Mouse (Mus musculus) forebrain, embryonic 10.5 days (tissue): ENCODE measurements at regions not wholly inside any gene's neighbourhood (a gene's known extent, or its start where the extent isn't known, plus 50 kb on each side); places are given as distances from the start of the nearest gene placed in this dataset.

Experiments used
- DNase-seq: peaks from one replicate; pipeline ENCODE4 v3.0.0-alpha.2; 2017; ENCODE audit warnings: low spot score; ENCODE audit errors: extremely low spot score
- H3K27ac ChIP-seq: fragments of 300-500 bp; sonication (generic); 2 replicates; pipeline ENCODE4 v1.5.1; 2016; ENCODE audit warnings: mild to moderate bottlenecking
- H3K27me3 ChIP-seq: fragments of 300-500 bp; sonication (generic); 2 replicates; pipeline ENCODE4 v1.6.1; 2016; ENCODE audit warnings: mild to moderate bottlenecking; ENCODE audit not compliant: poor library complexity, severe bottlenecking
- H3K36me3 ChIP-seq: fragments of 300-500 bp; sonication (generic); replicated peaks from 2 replicates; pipeline ENCODE4 v1.6.1; 2016; ENCODE audit warnings: mild to moderate bottlenecking, moderate library complexity
- H3K4me1 ChIP-seq: fragments of 300-500 bp; sonication (generic); 2 replicates; pipeline ENCODE4 v1.6.1; 2016
- H3K4me3 ChIP-seq: fragments of 300-500 bp; sonication (generic); 2 replicates; pipeline ENCODE4 v1.5.1; 2016; ENCODE audit warnings: mild to moderate bottlenecking, moderate library complexity
- H3K9me3 ChIP-seq: fragments of 300-500 bp; sonication (generic); 2 replicates; pipeline ENCODE4 v1.6.1; 2016; ENCODE audit warnings: mild to moderate bottlenecking, moderate library complexity
- WGBS: fragments of 180-500 bp; shearing (Covaris S2); methylation state at CpG from one replicate; pipeline ENCODE4 v1.1.7; 2016; 5-methylcytosine and 5-hydroxymethylcytosine counted together

DNA sequence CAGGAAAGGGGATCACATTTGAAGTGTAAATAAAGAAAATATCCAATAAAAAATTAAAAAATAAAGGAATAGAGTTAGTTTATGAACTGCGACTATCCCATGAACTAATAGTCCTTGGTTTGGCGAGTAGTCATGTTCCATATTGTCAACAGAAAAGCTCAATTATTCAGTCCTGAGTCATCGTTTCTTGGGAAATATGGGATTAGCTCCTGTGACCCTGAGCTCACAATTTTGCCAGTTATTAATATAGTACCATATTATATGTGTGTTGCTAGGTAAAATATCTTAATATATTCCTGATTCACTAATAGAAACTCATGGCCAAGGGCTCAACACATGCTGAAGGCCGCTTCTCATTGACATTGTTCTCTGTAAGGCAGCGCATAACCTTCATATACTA lies 126.4 kb upstream of the Ccdc122 start:
- Histone ChIP-seq H3K9me3 (no peaks in the 10 kb centered on the region), H3K27ac (no peak overlapping the region), H3K4me1 (peaks cover 20% of the 10 kb centered on the region), H3K4me3 (no peak overlapping the region), H3K36me3 (no peaks in the 10 kb centered on the region), H3K27me3 (no peaks in the 10 kb centered on the region)
- DNase-seq: no peak
- 90% methylated on average over 5 of the region's 5 CpGs for WGBS

DNA sequence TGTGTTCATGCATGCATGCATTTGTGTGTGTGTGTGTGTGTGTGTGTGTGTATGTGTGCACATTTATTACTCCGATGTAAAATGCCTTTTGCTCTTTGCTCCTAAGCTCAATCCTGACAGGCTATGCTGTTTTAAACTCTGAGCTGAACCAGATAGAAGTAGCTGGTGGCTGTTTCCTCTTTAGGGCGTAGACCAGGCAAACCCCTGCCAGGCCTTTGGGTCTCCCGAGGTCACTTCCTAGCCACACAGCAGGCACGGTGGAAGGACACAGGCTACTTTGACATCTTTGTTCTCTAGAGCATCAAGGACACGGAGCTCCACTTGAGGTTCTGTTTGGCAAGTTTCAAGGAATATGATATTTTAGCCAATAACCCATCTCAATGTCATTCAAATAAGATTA lies 128.6 kb upstream of the Ccdc122 start:
- WGBS: 65% methylated on average over 5 of the region's 5 CpGs

DNA sequence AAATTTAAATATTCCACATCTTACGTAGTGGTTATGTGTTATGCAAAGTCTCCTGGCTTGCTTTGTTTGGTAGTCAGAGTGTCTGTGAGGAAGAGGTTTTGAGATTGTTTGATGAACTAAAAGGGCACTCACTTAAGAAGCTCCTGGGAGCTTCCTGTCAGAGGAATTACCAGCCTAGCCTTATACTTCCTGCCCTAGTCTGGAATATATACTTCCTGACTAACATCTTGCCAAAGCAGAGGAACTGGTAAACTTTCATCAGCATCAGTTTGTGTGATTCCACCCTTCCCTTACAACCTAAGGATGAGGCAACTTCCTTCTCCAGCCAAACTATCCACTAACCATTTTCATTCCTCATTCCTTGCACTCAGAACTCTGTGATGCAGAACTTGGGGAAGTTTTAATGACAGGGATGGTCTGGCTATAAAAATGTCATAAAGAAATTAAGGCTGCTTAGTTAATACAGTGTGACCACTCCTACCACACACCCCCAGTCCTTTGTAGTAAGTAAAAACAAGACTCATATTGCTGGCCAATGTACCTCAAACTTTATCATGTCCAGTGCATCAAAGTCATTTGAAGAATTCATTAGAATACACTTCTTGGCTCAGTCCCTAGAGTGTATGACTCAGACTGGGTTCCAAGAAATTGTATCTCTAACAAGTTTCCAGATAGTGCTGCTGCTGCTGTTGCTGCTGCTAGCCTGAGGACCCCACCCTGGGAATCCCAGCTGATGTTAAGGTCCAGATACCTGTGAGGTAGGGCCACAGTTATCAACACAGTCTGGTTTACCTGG lies 133.4 kb upstream of the Ccdc122 start:
- peaks cover 10% of the 10 kb centered on the region; the same call in 1 of the 2 replicates for H3K4me1 ChIP-seq
- no peak overlapping the region for H3K4me3 ChIP-seq
- no peaks in the 10 kb centered on the region for H3K27me3 ChIP-seq
- no peak for DNase-seq
- H3K9me3 ChIP-seq: no peaks in the 10 kb centered on the region
- H3K36me3 ChIP-seq: no peaks in the 10 kb centered on the region
- 83% methylated on average over 1 of the region's 1 CpGs for WGBS
- no peak overlapping the region for H3K27ac ChIP-seq

More for the DNA sequence above, 128.6 kb upstream of the Ccdc122 start:
- Histone ChIP-seq H3K27me3 (no peaks in the 10 kb centered on the region), H3K27ac (no peak overlapping the region), H3K4me3 (no peak overlapping the region), H3K36me3 (no peaks in the 10 kb centered on the region), H3K9me3 (no peaks in the 10 kb centered on the region), H3K4me1 (peaks cover 18% of the 10 kb centered on the region)
- DNase-seq: no peak

DNA sequence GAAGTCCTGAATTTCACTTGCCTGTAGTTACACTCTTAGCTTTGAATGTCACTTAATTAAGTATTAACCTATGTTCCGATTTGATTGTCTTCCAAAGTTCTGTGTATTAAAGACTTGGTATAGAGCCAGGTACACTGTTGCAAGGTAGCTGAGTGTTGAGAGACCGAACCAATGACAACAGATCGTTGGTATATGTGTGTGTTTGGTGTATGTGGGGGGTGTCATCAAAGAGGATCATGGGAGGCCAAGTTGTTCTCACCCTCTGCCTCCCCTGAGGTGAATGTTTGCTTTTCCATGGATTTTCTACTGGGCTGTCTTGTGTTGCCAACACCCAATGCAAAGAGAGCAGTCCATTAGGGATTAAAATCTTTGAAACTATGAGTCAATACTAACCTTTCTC lies 135.1 kb upstream of the Ccdc122 start:
- no peaks in the 10 kb centered on the region for H3K27me3 ChIP-seq
- no peak overlapping the region for H3K27ac ChIP-seq
- no peaks in the 10 kb centered on the region for H3K36me3 ChIP-seq
- no peak overlapping the region for H3K4me3 ChIP-seq
- peaks cover 5% of the 10 kb centered on the region; the same call in 1 of the 2 replicates for H3K4me1 ChIP-seq
- WGBS: 92% methylated on average over 3 of the region's 3 CpGs
- no peaks in the 10 kb centered on the region for H3K9me3 ChIP-seq
- DNase-seq: no peak

GRCm38 (mm10) chr14:76899331-76899730 lies 137.2 kb upstream of the Ccdc122 start:
- Histone ChIP-seq H3K4me1 (peaks cover 5% of the 10 kb centered on the region; the same call in 1 of the 2 replicates), H3K36me3 (no peaks in the 10 kb centered on the region), H3K9me3 (no peaks in the 10 kb centered on the region), H3K4me3 (no peak overlapping the region), H3K27me3 (no peaks in the 10 kb centered on the region), H3K27ac (no peak overlapping the region)
- WGBS: 41% methylated on average over 3 of the region's 3 CpGs
- no peak for DNase-seq

- 80% methylated on average over 3 of the region's 3 CpGs for WGBS
- Histone ChIP-seq H3K4me1 (peaks cover 23% of the 10 kb centered on the region), H3K27ac (no peak overlapping the region), H3K27me3 (no peaks in the 10 kb centered on the region; the same call in 1 of the 2 replicates), H3K36me3 (no peaks in the 10 kb centered on the region), H3K9me3 (no peaks in the 10 kb centered on the region), H3K4me3 (no peak overlapping the region)
- DNase-seq: no peak
Measured at GRCm38 (mm10) chr14:76887708-76888107, 148.9 kb upstream of the Ccdc122 start.

GRCm38 (mm10) chr14:76887201-76887600 lies 149.4 kb upstream of the Ccdc122 start:
- DNase-seq: no peak
- WGBS: 85% methylated on average over 3 of the region's 3 CpGs
- H3K27me3 ChIP-seq: no peaks in the 10 kb centered on the region; the same call in 1 of the 2 replicates
- H3K4me3 ChIP-seq: no peak overlapping the region
- no peak overlapping the region for H3K27ac ChIP-seq
- peaks cover 28% of the 10 kb centered on the region for H3K4me1 ChIP-seq
- H3K36me3 ChIP-seq: no peaks in the 10 kb centered on the region
- no peaks in the 10 kb centered on the region for H3K9me3 ChIP-seq

DNA sequence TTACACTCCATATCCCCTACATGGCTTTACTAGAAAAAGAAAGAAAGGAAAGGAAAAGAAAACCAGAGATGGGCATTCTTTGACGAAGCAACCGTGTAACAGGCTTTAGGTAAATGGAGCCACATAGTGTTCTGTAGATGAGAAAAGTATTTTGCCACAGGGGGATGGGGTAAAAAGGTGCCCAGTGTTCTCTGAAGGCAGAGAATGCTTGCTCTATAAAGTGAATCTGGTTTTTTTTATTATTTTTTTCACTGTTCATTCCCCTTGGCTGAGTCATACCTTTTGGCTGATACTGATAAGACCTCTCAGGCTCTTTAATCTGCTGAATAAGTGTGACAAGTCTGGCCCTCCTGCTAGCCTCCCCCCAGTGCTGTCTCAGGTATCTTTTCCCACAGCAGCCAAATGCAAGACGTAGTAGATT lies 153.3 kb upstream of the Ccdc122 start:
- H3K36me3 ChIP-seq: no peaks in the 10 kb centered on the region
- DNase-seq: no peak
- peaks cover 32% of the 10 kb centered on the region for H3K4me1 ChIP-seq
- 30% methylated on average over 3 of the region's 3 CpGs for WGBS
- H3K4me3 ChIP-seq: no peak overlapping the region
- no peaks in the 10 kb centered on the region for H3K9me3 ChIP-seq
- H3K27me3 ChIP-seq: no peaks in the 10 kb centered on the region; the same call in 1 of the 2 replicates
- H3K27ac ChIP-seq: peak overlapping the region; percentile 2; the same call in 1 of the 2 replicates

DNA sequence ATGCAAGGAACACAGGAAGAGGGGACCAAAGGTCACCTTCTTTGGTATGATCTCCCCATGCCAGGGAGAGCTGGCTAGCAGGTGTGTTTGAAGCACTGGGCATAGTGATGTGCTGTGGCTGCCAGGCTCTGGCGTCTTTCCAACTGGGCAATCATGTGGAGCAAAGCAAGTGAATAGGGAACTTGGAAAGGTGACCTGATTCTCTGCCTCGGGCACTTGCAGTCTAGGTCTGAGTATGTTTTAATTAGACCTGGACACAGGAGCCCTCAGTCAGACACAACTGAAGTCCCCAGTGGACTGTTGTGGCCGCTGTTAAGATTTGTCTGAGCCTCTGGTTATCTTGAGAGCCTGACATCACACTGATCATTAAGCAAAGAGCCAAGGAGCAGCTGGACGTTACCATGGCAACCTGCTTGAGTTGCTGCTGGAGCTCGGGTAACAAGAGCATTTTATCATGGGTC lies 153.8 kb upstream of the Ccdc122 start:
- Histone ChIP-seq H3K4me1 (peaks cover 32% of the 10 kb centered on the region), H3K36me3 (no peaks in the 10 kb centered on the region), H3K9me3 (no peaks in the 10 kb centered on the region), H3K27ac (peak overlapping the region; percentile 67), H3K4me3 (peak overlapping the region; percentile 22; the same call in 1 of the 2 replicates), H3K27me3 (no peaks in the 10 kb centered on the region; the same call in 1 of the 2 replicates)
- DNase-seq: peak; percentile 79
- WGBS: 14% methylated on average over 5 of the region's 5 CpGs

DNA sequence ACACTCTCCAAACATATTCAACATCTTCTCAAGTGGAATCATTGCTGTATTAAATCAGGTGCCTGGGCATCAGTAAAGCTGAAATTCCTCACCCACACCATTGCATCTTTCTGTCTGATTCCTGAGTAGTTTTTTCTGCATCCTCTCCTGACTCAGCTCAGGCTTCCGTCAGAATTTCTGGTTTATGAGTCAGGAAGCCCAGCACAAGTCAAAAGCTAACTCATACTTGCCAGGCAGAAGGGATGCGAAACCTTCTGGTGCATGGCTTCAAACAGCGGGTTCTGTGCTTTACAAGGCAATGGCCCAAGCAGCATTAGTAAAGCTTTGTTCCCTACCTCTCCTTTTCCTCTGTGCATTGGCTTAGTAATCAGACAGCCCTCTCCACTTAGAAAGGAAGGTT lies 155.7 kb upstream of the Ccdc122 start:
- Histone ChIP-seq H3K36me3 (no peaks in the 10 kb centered on the region), H3K27ac (no peak overlapping the region), H3K4me1 (peaks cover 32% of the 10 kb centered on the region), H3K9me3 (no peaks in the 10 kb centered on the region), H3K27me3 (no peaks in the 10 kb centered on the region), H3K4me3 (no peak overlapping the region)
- 94% methylated on average over 3 of the region's 3 CpGs for WGBS
- no peak for DNase-seq

- H3K27me3 ChIP-seq: no peaks in the 10 kb centered on the region
Measured at GRCm38 (mm10) chr14:76877306-76877705, 159.3 kb upstream of the Ccdc122 start.

DNA sequence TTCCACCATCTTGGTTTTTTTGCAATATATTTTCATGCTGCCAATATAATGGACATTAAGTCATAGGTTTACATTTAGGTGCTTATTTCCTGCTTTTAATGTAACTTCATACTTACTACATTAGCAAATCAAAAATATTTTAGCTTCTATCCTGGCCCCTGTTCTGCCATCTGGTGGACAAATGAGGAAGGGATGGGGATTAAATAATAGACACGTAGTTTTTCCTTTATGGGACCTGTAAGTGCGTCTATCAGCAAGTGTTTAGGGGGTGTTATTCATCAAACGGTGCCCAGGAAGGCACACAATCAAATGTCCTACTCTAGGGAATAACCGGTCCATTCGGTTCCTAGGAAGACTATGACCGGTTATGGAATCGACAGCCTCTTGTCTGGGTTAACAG lies 160.6 kb upstream of the Ccdc122 start:
- H3K4me1 ChIP-seq: peaks cover 24% of the 10 kb centered on the region
- no peaks in the 10 kb centered on the region for H3K27me3 ChIP-seq
- H3K36me3 ChIP-seq: no peaks in the 10 kb centered on the region
- DNase-seq: peak; percentile 27
- H3K4me3 ChIP-seq: no peak overlapping the region
- 59% methylated on average over 7 of the region's 7 CpGs for whole genome bisulfite sequencing
- no peaks in the 10 kb centered on the region for H3K9me3 ChIP-seq
- 0 out of 2 replicates have a peak overlapping the region, but pooled peaks have one; percentile 4 for H3K27ac ChIP-seq

More at GRCm38 (mm10) chr14:76877306-76877705, 159.3 kb upstream of the Ccdc122 start:
- no peak for DNase-seq
- Histone ChIP-seq H3K9me3 (no peaks in the 10 kb centered on the region), H3K4me3 (no peak overlapping the region), H3K27ac (no peak overlapping the region), H3K36me3 (no peaks in the 10 kb centered on the region), H3K4me1 (peaks cover 28% of the 10 kb centered on the region)
- WGBS: 84% methylated on average over 5 of the region's 5 CpGs

DNA sequence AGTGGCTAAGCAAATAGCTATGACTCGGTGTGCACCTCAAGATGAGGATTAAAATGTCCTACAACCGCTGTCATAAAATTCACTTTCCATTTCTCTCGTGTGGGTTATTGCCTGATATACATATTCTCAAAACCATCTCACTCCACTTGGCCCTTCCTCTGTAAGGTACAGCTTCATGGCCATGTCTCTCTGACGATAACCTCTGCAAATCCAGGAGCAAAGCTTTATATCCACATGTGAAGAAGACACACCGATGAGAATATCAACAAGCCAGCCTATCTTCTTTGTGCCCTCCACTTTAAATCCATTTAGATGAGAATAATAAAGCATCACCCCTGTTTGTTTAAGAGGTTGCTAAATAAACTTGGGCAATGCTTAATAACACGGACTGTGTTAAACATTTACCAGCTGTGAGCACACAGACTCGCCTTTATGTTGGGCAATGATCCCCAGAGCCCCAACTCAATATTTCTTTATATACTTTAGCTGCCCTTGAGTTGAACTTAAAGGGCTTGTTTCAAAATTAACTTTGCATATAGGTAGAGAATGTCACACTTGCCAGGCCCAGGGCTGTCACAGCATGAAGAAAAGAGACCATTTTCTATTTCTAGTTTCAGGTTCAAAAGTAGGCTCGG lies 161.2 kb upstream of the Ccdc122 start:
- Histone ChIP-seq H3K9me3 (no peaks in the 10 kb centered on the region), H3K36me3 (no peaks in the 10 kb centered on the region), H3K4me1 (peaks cover 24% of the 10 kb centered on the region), H3K27ac (peak overlapping the region; percentile 59; the same call in 1 of the 2 replicates), H3K4me3 (no peak overlapping the region), H3K27me3 (no peaks in the 10 kb centered on the region)
- no peak for DNase-seq
- 68% methylated on average over 8 of the region's 8 CpGs for WGBS
